Mouse (Mus musculus) neural tube, embryonic 15.5 days (tissue): ENCODE data around the gene Nppa. TPM values are rescaled to one million over a fixed set of nuclear protein-coding genes. Genes with fewer than 3 reads are reported as not detected.
"Not testable (repeated sequence)": the region's sequence is repeated elsewhere in the genome, so short reads cannot be mapped to it uniquely, and the experiment has no call there.

ENCODE experiments used
- ATAC-seq: fragments of 200-750 bp; cut with Nextera tagmentation; 2 replicates; pipeline ENCODE4 v1.8.0; 2017; ENCODE audit warnings: mild to moderate bottlenecking, moderate TSS enrichment, moderate library complexity; ENCODE audit not compliant: low FRiP score
- H3K27ac ChIP-seq: fragments of 300-500 bp; sonication (generic); replicated peaks from 2 replicates; pipeline ENCODE4 v1.5.1; 2015; ENCODE audit warnings: mild to moderate bottlenecking, inconsistent platforms
- H3K27me3 ChIP-seq: fragments of 300-500 bp; sonication (generic); replicated peaks from 2 replicates; pipeline ENCODE4 v1.6.1; 2015; ENCODE audit warnings: inconsistent platforms
- H3K36me3 ChIP-seq: fragments of 300-500 bp; sonication (generic); 2 replicates; pipeline ENCODE4 v1.6.1; 2015; ENCODE audit warnings: inconsistent platforms
- H3K4me1 ChIP-seq: fragments of 300-500 bp; sonication (generic); 2 replicates; pipeline ENCODE4 v1.6.1; 2015; ENCODE audit warnings: inconsistent platforms
- H3K4me2 ChIP-seq: fragments of 300-500 bp; sonication (generic); 2 replicates; pipeline ENCODE4 v1.6.1; 2015; ENCODE audit warnings: inconsistent platforms, mild to moderate bottlenecking, moderate library complexity
- H3K4me3 ChIP-seq: fragments of 300-500 bp; sonication (generic); replicated peaks from 2 replicates; pipeline ENCODE4 v1.5.1; 2015; ENCODE audit warnings: mild to moderate bottlenecking, inconsistent platforms
- H3K9ac ChIP-seq: fragments of 300-500 bp; sonication (generic); replicated peaks from 2 replicates; pipeline ENCODE4 v1.6.1; 2015; ENCODE audit warnings: mild to moderate bottlenecking, inconsistent platforms
- H3K9me3 ChIP-seq: fragments of 300-500 bp; sonication (generic); replicated peaks from 2 replicates; pipeline ENCODE4 v1.6.1; 2016; ENCODE audit warnings: inconsistent platforms
- WGBS: fragments of 180-500 bp; shearing (Covaris S2); methylation state at CpG from one replicate; pipeline ENCODE4 v1.1.7; 2015; ENCODE audit warnings: mixed read lengths; 5-methylcytosine and 5-hydroxymethylcytosine counted together
- polyA plus RNA-seq: library from polyadenylated mRNA; unstranded; fragments of >200 nt; fragmentation: Nextera tagmentation; extraction: Ambion mirVana; gene quantifications from 2 replicates; pipeline ENCODE4 v1.2.1, GENCODE M21; 2015

Gene Nppa
- polyA plus RNA-seq, 1 experiment from 2014 or later = 1.6 TPM

DNA sequence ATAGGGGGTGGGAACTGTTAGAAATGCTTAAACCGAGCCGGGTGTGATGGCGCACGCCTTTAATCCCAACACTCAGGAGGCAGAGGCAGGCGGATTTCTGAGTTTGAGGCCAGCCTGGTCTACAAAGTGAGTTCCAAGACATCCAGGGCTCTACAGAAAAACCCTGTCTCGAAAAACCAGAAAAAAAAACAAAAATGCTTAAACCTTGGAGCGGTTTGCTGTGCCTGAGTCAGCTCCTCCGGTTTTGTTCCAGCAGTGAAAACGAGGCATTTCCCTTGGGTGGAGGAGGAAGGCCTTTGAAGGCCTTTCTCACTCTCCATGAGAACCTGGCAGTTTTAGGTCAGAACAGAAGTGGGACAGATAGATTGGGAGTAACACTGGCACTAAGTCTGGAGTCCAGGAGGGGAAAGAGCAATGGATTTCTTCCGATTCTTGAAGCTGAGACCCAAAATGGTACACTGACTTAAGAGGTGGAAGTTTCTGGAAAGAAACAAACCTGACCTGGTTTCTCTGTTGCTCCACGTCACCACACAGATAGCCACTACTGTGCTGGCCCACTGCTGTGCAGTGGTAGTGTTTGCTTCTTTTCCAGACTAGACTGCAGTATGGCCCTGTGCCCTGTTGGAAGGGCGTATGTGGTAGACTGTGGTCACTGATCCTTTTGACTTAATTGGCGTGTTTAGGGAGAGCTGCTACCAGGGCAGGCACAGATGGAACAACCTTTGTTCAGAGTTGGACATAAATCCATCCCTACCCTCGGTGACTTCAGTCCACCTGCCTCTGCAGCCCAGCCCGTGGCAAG is 39.7 kb downstream of the Nppa start:
- H3K27ac ChIP-seq = peak overlapping the region; percentile 94
- H3K9me3 ChIP-seq = no peaks in the 10 kb centered on the region
- H3K27me3 ChIP-seq = no peaks in the 10 kb centered on the region
- WGBS = 59% methylated on average over 15 of the region's 15 CpGs
- H3K9ac ChIP-seq = peak overlapping the region; percentile 75
- H3K4me3 ChIP-seq = peak overlapping the region; percentile 92
- ATAC-seq = no peak
- peak overlapping the region; percentile 86 for H3K4me2 ChIP-seq
- H3K4me1 ChIP-seq = peaks cover 58% of the 10 kb centered on the region
- H3K36me3 ChIP-seq = peaks cover 19% of the 10 kb centered on the region

DNA sequence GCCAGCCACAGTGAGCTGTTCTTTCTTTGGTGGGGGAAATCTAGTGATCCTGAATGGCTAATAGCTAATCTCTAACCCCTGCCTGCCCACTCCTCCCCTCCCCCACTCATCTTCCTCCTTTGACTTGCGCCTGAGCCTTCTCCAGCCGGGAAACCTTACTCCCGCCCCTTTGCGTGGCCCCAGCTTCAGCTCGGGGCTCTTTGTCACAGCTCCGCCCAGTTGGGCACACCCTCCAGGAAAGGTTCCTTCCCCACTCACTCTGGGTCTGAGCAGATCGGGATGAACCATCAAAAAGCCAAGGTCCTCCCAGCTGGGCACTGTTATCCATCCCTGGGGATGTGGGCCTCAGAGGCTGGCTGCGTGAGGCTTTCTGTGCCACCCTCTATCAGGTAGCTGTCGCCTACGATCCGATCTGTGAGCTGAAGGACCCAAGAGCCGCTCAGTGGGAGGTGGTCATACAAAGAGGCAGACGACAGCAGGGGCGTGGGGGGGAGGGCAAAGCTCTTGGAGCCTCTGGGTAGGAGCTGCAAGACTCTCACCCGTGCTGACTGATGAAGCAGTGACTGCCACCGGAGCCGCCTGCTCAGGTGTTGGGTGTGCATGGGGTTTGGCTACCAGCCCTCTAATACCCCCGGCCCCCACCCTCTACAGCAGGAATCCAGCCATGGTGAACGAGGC is 40.5 kb downstream of the Nppa start:
- Histone ChIP-seq H3K4me2 (peak overlapping the region; percentile 86), H3K9ac (peak overlapping the region; percentile 50), H3K9me3 (no peaks in the 10 kb centered on the region), H3K4me3 (peak overlapping the region; percentile 46), H3K27ac (peak overlapping the region; percentile 80), H3K27me3 (no peaks in the 10 kb centered on the region), H3K4me1 (peaks cover 58% of the 10 kb centered on the region), H3K36me3 (peaks cover 19% of the 10 kb centered on the region)
- ATAC-seq = peak; percentile 8; the same call in 1 of the 2 replicates
- under 1% methylated on average over 19 of the region's 19 CpGs for WGBS

DNA sequence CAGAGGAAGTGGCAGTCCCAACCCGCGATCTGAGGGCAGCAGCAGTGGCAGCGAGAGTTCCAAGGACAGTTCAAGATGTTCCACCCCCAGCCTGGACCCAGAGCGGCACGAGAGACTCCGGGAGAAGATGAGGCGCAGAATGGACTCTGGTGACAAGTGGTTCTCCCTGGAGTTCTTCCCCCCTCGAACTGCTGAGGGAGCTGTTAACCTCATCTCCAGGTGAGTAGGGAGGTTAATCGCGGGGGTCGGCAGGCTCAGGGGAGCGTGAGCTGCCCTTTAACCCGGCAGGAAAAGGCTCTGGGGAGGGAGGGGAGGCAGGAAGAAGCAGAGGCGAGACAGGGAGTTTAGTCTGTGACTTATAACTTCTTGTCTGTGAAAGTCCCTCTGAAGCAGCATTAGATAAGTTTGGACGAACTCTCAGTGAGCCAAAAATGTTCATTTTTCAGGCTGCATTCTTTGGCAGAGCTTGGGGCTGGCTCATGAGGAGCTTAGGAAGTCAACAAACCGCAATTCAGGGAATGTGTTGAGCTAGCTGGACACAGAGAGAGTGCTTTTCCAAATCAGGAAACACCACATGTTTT is 41.2 kb downstream of the Nppa start:
- peaks cover 58% of the 10 kb centered on the region for H3K4me1 ChIP-seq
- peak overlapping the region; percentile 80 for H3K27ac ChIP-seq
- ATAC-seq = no peak
- H3K9me3 ChIP-seq = no peaks in the 10 kb centered on the region
- H3K27me3 ChIP-seq = no peaks in the 10 kb centered on the region
- peaks cover 19% of the 10 kb centered on the region; the same call in 1 of the 2 replicates for H3K36me3 ChIP-seq
- WGBS = 5% methylated on average over 16 of the region's 16 CpGs
- H3K9ac ChIP-seq = peak overlapping the region; percentile 50
- H3K4me2 ChIP-seq = peak overlapping the region; percentile 86
- H3K4me3 ChIP-seq = peak overlapping the region; percentile 46

DNA sequence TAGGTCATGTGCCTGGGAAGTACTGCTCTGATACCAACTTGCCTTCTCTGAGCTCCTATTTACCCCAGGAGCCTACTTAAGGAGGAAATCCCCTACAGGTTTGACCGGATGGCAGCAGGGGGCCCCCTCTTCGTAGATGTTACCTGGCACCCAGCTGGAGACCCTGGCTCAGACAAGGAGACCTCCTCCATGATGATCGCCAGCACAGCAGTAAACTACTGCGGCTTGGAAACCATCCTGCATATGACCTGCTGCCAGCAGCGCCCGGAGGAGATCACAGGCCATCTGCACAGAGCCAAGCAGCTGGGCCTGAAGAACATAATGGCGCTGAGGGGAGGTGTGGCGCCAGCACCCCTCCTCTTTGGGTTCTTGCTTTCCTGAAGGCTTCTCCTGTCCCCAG is 42.8 kb downstream of the Nppa start:
- not testable (repeated sequence) for H3K27me3 ChIP-seq, H3K9me3 ChIP-seq, H3K27ac ChIP-seq, H3K4me2 ChIP-seq, H3K9ac ChIP-seq, H3K4me3 ChIP-seq, ATAC-seq
- Histone ChIP-seq H3K4me1 (peaks cover 47% of the 10 kb centered on the region), H3K36me3 (peaks cover 28% of the 10 kb centered on the region)
- 73% methylated on average over 6 of the region's 8 CpGs for WGBS

DNA sequence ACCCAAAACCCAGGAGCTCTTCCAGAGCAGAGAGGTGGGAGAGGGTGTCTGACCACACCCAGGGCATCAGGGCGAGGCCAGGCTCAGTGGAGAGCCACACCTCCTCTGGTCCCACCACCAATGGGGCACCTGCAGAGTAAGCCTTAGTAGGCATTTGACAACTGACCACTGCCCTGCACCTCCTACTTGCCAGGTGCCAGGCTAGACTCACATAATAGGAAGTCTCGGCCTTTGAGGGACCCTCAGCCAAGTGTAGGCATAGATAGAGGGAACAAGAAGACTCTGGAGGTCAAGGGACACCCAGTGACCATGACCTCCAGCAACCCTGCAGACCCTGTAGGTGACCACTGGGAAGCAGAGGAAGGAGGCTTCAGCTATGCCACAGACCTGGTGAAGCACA is 43.6 kb downstream of the Nppa start:
- peaks cover 46% of the 10 kb centered on the region for H3K4me1 ChIP-seq
- WGBS = 92% methylated on average over 2 of the region's 2 CpGs
- no peak for ATAC-seq
- H3K9ac ChIP-seq = no peak overlapping the region
- peaks cover 36% of the 10 kb centered on the region for H3K36me3 ChIP-seq
- no peak overlapping the region for H3K4me2 ChIP-seq
- no peak overlapping the region for H3K27ac ChIP-seq
- no peak overlapping the region for H3K4me3 ChIP-seq
- H3K27me3 ChIP-seq = no peaks in the 10 kb centered on the region
- no peaks in the 10 kb centered on the region for H3K9me3 ChIP-seq

DNA sequence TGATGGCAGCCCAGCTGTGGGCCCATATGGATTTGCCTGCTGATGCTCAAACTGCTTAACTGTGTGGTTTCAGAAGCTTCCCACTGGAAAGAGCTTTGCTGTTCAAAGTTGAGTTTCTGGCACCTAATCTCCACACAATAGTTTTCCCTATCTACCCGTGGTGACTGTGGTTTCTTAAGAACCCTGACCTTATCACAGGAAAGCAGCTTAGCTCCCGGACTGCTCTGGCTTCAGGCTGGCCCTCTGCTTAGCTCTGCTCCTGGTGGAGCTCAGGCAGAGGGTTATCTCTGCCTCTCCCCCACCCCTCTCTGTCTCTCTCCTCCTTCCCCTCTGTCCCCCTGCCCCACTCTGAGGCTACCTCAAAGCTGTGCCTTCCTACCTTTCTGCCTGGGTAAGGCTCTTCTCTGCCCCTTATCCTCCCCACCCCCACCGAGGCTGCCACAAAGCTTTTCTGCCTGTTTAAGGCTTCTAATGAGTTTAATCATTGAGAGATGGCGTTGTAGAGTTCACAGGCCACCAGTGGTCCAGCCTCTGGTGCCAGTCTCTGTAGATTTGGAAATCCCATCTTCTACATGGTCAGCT is 46.0 kb downstream of the Nppa start:
- Histone ChIP-seq H3K27ac (no peak overlapping the region), H3K9ac (no peak overlapping the region), H3K9me3 (no peaks in the 10 kb centered on the region), H3K4me3 (no peak overlapping the region), H3K36me3 (peaks cover 59% of the 10 kb centered on the region), H3K4me1 (peaks cover 21% of the 10 kb centered on the region), H3K4me2 (no peak overlapping the region), H3K27me3 (no peaks in the 10 kb centered on the region)
- no peak for ATAC-seq
- WGBS = 79% methylated on average over 4 of the region's 4 CpGs

DNA sequence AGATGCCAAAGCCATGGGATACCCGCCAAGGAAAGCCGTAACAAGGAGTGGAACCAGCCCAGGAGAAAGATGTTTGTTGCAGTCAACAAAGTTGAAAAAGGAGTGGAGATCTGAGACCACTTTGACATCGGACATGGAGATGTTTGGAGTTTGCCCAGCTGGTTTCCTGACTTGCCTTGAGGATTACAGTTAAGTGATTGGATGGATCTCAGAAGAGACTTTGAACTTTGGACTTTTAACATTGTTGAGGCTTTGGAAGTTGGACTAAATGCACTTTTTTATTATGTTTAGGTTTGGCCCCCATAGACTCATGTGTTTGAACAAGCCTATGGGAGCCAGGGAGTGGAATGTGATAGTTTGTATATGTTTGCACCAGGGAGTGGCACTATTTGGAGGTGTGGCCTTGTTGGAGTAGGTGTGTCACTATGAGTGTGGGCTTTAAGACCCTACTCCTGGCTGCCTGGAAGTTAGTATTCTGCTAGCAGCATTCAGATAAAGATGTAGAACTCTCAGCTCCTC is 49.9 kb downstream of the Nppa start:
- H3K27ac ChIP-seq, H3K4me2 ChIP-seq, ATAC-seq, H3K9me3 ChIP-seq, H3K4me1 ChIP-seq, H3K27me3 ChIP-seq, H3K4me3 ChIP-seq, H3K9ac ChIP-seq: not testable (repeated sequence)
- H3K36me3 ChIP-seq = peaks cover 85% of the 10 kb centered on the region
- WGBS = 96% methylated on average over 3 of the region's 3 CpGs

DNA sequence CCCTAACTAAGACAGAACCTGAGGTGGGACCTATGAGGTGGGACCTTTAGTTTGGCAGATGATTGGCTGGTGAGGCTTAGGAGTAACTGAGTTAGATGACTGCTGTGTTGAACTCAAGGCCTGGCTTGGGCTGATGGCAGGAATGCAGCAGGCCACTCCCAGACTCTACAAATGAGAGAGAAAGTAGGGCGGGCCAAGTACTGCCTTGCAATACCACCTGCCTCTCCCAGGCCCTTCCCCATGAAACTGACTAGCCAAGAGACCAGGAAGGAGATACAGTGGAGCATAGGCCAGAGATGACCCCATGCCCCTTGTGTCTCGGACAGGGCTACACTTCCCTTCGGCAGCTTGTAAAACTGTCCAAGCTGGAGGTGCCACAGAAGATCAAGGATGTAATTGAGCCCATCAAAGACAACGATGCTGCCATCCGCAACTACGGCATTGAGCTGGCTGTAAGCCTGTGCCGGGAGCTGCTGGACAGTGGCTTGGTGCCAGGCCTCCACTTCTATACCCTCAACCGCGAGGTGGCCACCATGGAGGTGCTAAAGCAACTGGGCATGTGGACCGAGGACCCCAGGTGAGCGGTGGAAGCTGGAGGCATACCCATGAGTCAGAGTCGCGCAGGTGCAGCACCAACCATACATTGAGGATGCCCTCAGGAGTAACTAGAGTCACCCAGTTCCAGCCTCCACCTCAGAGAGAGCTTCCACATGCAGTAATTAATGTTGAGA is 50.7 kb downstream of the Nppa start:
- no peak for ATAC-seq
- Histone ChIP-seq H3K36me3 (peaks cover 88% of the 10 kb centered on the region), H3K27ac (no peak overlapping the region), H3K27me3 (no peaks in the 10 kb centered on the region), H3K9ac (no peak overlapping the region), H3K4me3 (no peak overlapping the region), H3K4me2 (no peak overlapping the region), H3K9me3 (no peaks in the 10 kb centered on the region), H3K4me1 (no peaks in the 10 kb centered on the region)
- 95% methylated on average over 13 of the region's 13 CpGs for WGBS

Other genes starting within 250 kb of the Nppa start
- 4.0 and 6.3 TPM in 2 replicates for gene Zfp984, start 190.9 kb upstream of the Nppa start, polyA plus RNA-seq
- 6.8 and 7.0 TPM in 2 replicates for gene Zfp933, start 152.4 kb upstream of the Nppa start, polyA plus RNA-seq
- gene Miip, start 131.9 kb upstream of the Nppa start, polyA plus RNA-seq = 36.8 and 41.5 TPM in 2 replicates
- gene Fv1, start 131.7 kb upstream of the Nppa start, polyA plus RNA-seq = 9.5 and 11.4 TPM in 2 replicates
- 89.9 and 100 TPM in 2 replicates for gene Mfn2, start 96.0 kb upstream of the Nppa start, polyA plus RNA-seq
- 29.2 and 31.8 TPM in 2 replicates for gene Plod1, start 64.0 kb upstream of the Nppa start, polyA plus RNA-seq
- 11.5 and 13.5 TPM in 2 replicates for gene 2510039O18Rik, start 59.8 kb upstream of the Nppa start, polyA plus RNA-seq
- 0.33 TPM in 1 of 2 replicates, not detected in the other for gene Nppb, start 14.9 kb upstream of the Nppa start, polyA plus RNA-seq
- gene Clcn6, start 38.1 kb downstream of the Nppa start, polyA plus RNA-seq = 28.0 and 29.0 TPM in 2 replicates
- 16.5 and 17.3 TPM in 2 replicates for gene Mthfr, start 38.4 kb downstream of the Nppa start, polyA plus RNA-seq
- 5.2 and 10.4 TPM in 2 replicates for gene Agtrap, start 87.3 kb downstream of the Nppa start, polyA plus RNA-seq
- 99.2 and 99.9 TPM in 2 replicates for gene Mad2l2, start 129.7 kb downstream of the Nppa start, polyA plus RNA-seq
- 7.3 and 10.4 TPM in 2 replicates for gene Draxin, start 130.0 kb downstream of the Nppa start, polyA plus RNA-seq
- gene Fbxo6, start 151.4 kb downstream of the Nppa start, polyA plus RNA-seq = 20.6 and 21.9 TPM in 2 replicates
- gene Fbxo44, start 159.8 kb downstream of the Nppa start, polyA plus RNA-seq = 89.4 and 104 TPM in 2 replicates
- 17.2 and 19.0 TPM in 2 replicates for gene Fbxo2, start 159.9 kb downstream of the Nppa start, polyA plus RNA-seq